Mouse (Mus musculus) lung, embryonic 16.5 days (tissue): Measurements from ENCODE around the gene Hps1. TPM values are rescaled to one million over a fixed set of nuclear protein-coding genes. Genes with fewer than 3 reads are reported as not detected.
"Not testable (repeated sequence)": the region's sequence is repeated elsewhere in the genome, so short reads cannot be mapped to it uniquely, and the experiment has no call there.

Experiments used
- ATAC-seq: fragments of 200-750 bp; cut with Nextera tagmentation; 2 replicates; pipeline ENCODE4 v1.8.0; 2017; ENCODE audit warnings: low read depth, mild to moderate bottlenecking, moderate library complexity
- H3K27ac ChIP-seq: fragments of 300-500 bp; sonication (generic); 2 replicates; pipeline ENCODE4 v1.5.1; 2014; ENCODE audit warnings: mild to moderate bottlenecking, control low read depth, low read length
- H3K27me3 ChIP-seq: fragments of 300-500 bp; sonication (generic); 2 replicates; pipeline ENCODE4 v1.6.1; 2014; ENCODE audit warnings: low read depth, low read length, mixed read lengths; ENCODE audit not compliant: control insufficient read depth, insufficient read depth
- H3K36me3 ChIP-seq: fragments of 300-500 bp; sonication (generic); 2 replicates; pipeline ENCODE4 v1.6.1; 2014; ENCODE audit warnings: low read length; ENCODE audit not compliant: control insufficient read depth, insufficient read depth
- H3K4me1 ChIP-seq: fragments of 300-500 bp; sonication (generic); replicated peaks from 2 replicates; pipeline ENCODE4 v1.6.1; 2014; ENCODE audit warnings: low read length, mixed read lengths; ENCODE audit not compliant: control insufficient read depth, insufficient read depth
- H3K4me2 ChIP-seq: fragments of 300-500 bp; sonication (generic); 2 replicates; pipeline ENCODE4 v1.6.1; 2014; ENCODE audit warnings: low read depth, low read length, control low read depth
- H3K4me3 ChIP-seq: fragments of 300-500 bp; sonication (generic); 2 replicates; pipeline ENCODE4 v1.5.1; 2014; ENCODE audit warnings: mild to moderate bottlenecking, low read length, control low read depth
- H3K9ac ChIP-seq: fragments of 300-500 bp; sonication (generic); 2 replicates; pipeline ENCODE4 v1.6.1; 2014; ENCODE audit warnings: low read length, control low read depth
- H3K9me3 ChIP-seq: fragments of 300-500 bp; sonication (generic); 2 replicates; pipeline ENCODE4 v1.6.1; 2016; ENCODE audit warnings: low read length; ENCODE audit not compliant: control insufficient read depth
- WGBS: fragments of 180-500 bp; shearing (Covaris S2); extraction: QIAGEN DNeasy Blood & Tissue Kit; methylation state at CpG from one replicate; pipeline ENCODE4 v1.1.7; 2014; 5-methylcytosine and 5-hydroxymethylcytosine counted together
- polyA plus RNA-seq: library from polyadenylated mRNA; unstranded; fragments of >200 nt; fragmentation: Nextera tagmentation; extraction: Ambion mirVana; gene quantifications from 2 replicates; pipeline ENCODE4 v1.2.1, GENCODE M21; 2015

Hps1 gene
- polyA plus RNA-seq, 1 experiment from 2014 or later: 17.1 TPM

- WGBS: 25% methylated on average over 9 of the region's 9 CpGs
- Histone ChIP-seq H3K4me3 (peak overlapping the region; percentile 49), H3K27ac (no peak overlapping the region), H3K9ac (peak overlapping the region; percentile 66; the same call in 1 of the 2 replicates), H3K9me3 (no peaks in the 10 kb centered on the region), H3K4me2 (peak overlapping the region; percentile 87), H3K36me3 (no peaks in the 10 kb centered on the region), H3K4me1 (peaks cover 8% of the 10 kb centered on the region), H3K27me3 (no peaks in the 10 kb centered on the region)
- peak; percentile 6; the same call in 1 of the 2 replicates for ATAC-seq
Observed at GRCm38 (mm10) chr19:42795801-42796200, 16.0 kb upstream of the Hps1 start.

- H3K9me3 ChIP-seq: no peaks in the 10 kb centered on the region
- peak overlapping the region; percentile 87 for H3K4me2 ChIP-seq
- peak overlapping the region; percentile 49 for H3K4me3 ChIP-seq
- H3K9ac ChIP-seq: peak overlapping the region; percentile 66
- H3K27ac ChIP-seq: no peak overlapping the region
- peak; percentile 91 for ATAC-seq
- H3K27me3 ChIP-seq: no peaks in the 10 kb centered on the region
- peaks cover 8% of the 10 kb centered on the region for H3K4me1 ChIP-seq
- no peaks in the 10 kb centered on the region for H3K36me3 ChIP-seq
- WGBS: 3% methylated on average over 31 of the region's 31 CpGs
Observed at GRCm38 (mm10) chr19:42794914-42795613, 15.3 kb upstream of the Hps1 start.

GRCm38 (mm10) chr19:42788311-42788710 lies 8.5 kb upstream of the Hps1 start:
- no peaks in the 10 kb centered on the region for H3K27me3 ChIP-seq
- peaks cover 7% of the 10 kb centered on the region for H3K4me1 ChIP-seq
- WGBS: 18% methylated on average over 5 of the region's 5 CpGs
- H3K27ac ChIP-seq: peak overlapping the region; percentile 31
- peak; percentile 91 for ATAC-seq
- H3K4me2 ChIP-seq: no peak overlapping the region
- no peak overlapping the region for H3K9ac ChIP-seq
- H3K9me3 ChIP-seq: no peaks in the 10 kb centered on the region
- no peak overlapping the region for H3K4me3 ChIP-seq
- no peaks in the 10 kb centered on the region for H3K36me3 ChIP-seq

GRCm38 (mm10) chr19:42785562-42786220 lies 5.9 kb upstream of the Hps1 start:
- ATAC-seq: no peak
- Histone ChIP-seq H3K4me1 (peaks cover 7% of the 10 kb centered on the region), H3K27ac (no peak overlapping the region), H3K9ac (no peak overlapping the region), H3K27me3 (no peaks in the 10 kb centered on the region), H3K4me2 (no peak overlapping the region), H3K4me3 (no peak overlapping the region), H3K36me3 (no peaks in the 10 kb centered on the region), H3K9me3 (no peaks in the 10 kb centered on the region)
- 60% methylated on average over 8 of the region's 8 CpGs for WGBS

GRCm38 (mm10) chr19:42785129-42785528 lies 5.4 kb upstream of the Hps1 start:
- H3K9ac ChIP-seq: no peak overlapping the region
- no peak overlapping the region for H3K27ac ChIP-seq
- 38% methylated on average over 2 of the region's 2 CpGs for WGBS
- H3K4me1 ChIP-seq: peaks cover 7% of the 10 kb centered on the region
- no peaks in the 10 kb centered on the region for H3K27me3 ChIP-seq
- no peak for ATAC-seq
- no peak overlapping the region for H3K4me2 ChIP-seq
- no peaks in the 10 kb centered on the region for H3K9me3 ChIP-seq
- H3K4me3 ChIP-seq: no peak overlapping the region
- no peaks in the 10 kb centered on the region for H3K36me3 ChIP-seq

- Histone ChIP-seq H3K4me2 (peak overlapping the region; percentile 87), H3K4me3 (peak overlapping the region; percentile 76), H3K27ac (peak overlapping the region; percentile 88), H3K9ac (peak overlapping the region; percentile 79)
- not testable (repeated sequence) for H3K27me3 ChIP-seq, H3K9me3 ChIP-seq, H3K4me1 ChIP-seq, H3K36me3 ChIP-seq, ATAC-seq
- WGBS: 40% methylated on average over 7 of the region's 7 CpGs
Observed at GRCm38 (mm10) chr19:42780156-42780538, 369 bp upstream of the Hps1 start.

- H3K9ac ChIP-seq: no peak overlapping the region
- H3K4me1 ChIP-seq: peaks cover 7% of the 10 kb centered on the region
- 67% methylated on average over 5 of the region's 5 CpGs for WGBS
- H3K4me3 ChIP-seq: no peak overlapping the region
- H3K27ac ChIP-seq: no peak overlapping the region
- no peaks in the 10 kb centered on the region for H3K27me3 ChIP-seq
- no peak overlapping the region for H3K4me2 ChIP-seq
- no peaks in the 10 kb centered on the region for H3K9me3 ChIP-seq
- no peak for ATAC-seq
- H3K36me3 ChIP-seq: 0 out of 2 replicates have a peak, but pooled peaks cover 3% of the 10 kb centered on the region
Observed at GRCm38 (mm10) chr19:42777801-42778200, 2.0 kb downstream of the Hps1 start.

- Histone ChIP-seq H3K9me3 (no peaks in the 10 kb centered on the region), H3K4me2 (no peak overlapping the region), H3K27ac (no peak overlapping the region), H3K27me3 (no peaks in the 10 kb centered on the region), H3K4me1 (peaks cover 7% of the 10 kb centered on the region), H3K4me3 (no peak overlapping the region), H3K36me3 (0 out of 2 replicates have a peak, but pooled peaks cover 3% of the 10 kb centered on the region), H3K9ac (no peak overlapping the region)
- ATAC-seq: no peak
- 100% methylated on average over 1 of the region's 1 CpGs for WGBS
Observed at GRCm38 (mm10) chr19:42776813-42777212, 3.0 kb downstream of the Hps1 start.

- Histone ChIP-seq H3K27ac (no peak overlapping the region), H3K4me1 (no peaks in the 10 kb centered on the region), H3K9me3 (no peaks in the 10 kb centered on the region), H3K4me2 (no peak overlapping the region), H3K36me3 (no peaks in the 10 kb centered on the region), H3K9ac (no peak overlapping the region), H3K27me3 (no peaks in the 10 kb centered on the region), H3K4me3 (no peak overlapping the region)
- WGBS: 82% methylated on average over 23 of the region's 23 CpGs
- no peak for ATAC-seq
Observed at GRCm38 (mm10) chr19:42770141-42770872, 9.5 kb downstream of the Hps1 start.
